Mouse (Mus musculus) B cell, adult 2 months (primary cell): ENCODE measurements around the gene Aqp1.

Source experiments
- DNase-seq, 2 experiments: peaks; one replicate each; pipeline ENCODE4 v3.0.0; 2022

Gene Aqp1

GRCm38 (mm10) chr6:55332100-55332772 lies 4.0 kb upstream of the Aqp1 start:
- no peak for DNase-seq

GRCm38 (mm10) chr6:55332773-55333109 lies 3.5 kb upstream of the Aqp1 start:
- DNase-seq, result no peak

GRCm38 (mm10) chr6:55337242-55337641 lies 1.0 kb downstream of the Aqp1 start:
- DNase-seq, result no peak

- DNase-seq, result no peak
These were observed 1.8 kb downstream of the Aqp1 start for GRCm38 (mm10) chr6:55338077-55338476.

GRCm38 (mm10) chr6:55338934-55339825 lies 2.9 kb downstream of the Aqp1 start:
- no peak for DNase-seq

GRCm38 (mm10) chr6:55341688-55342087 lies 5.5 kb downstream of the Aqp1 start:
- DNase-seq, result no peak

GRCm38 (mm10) chr6:55342328-55342727 lies 6.1 kb downstream of the Aqp1 start:
- no peak for DNase-seq

GRCm38 (mm10) chr6:55343446-55343845 lies 7.2 kb downstream of the Aqp1 start:
- no peak for DNase-seq

GRCm38 (mm10) chr6:55344291-55345016 lies 8.2 kb downstream of the Aqp1 start:
- DNase-seq, result no peak

- no peak for DNase-seq
These were observed 9.0 kb downstream of the Aqp1 start for GRCm38 (mm10) chr6:55345264-55345663.

- DNase-seq, result no peak
These were observed 10.3 kb downstream of the Aqp1 start for GRCm38 (mm10) chr6:55346491-55346890.

- no peak for DNase-seq
These were observed 11.7 kb downstream of the Aqp1 start for GRCm38 (mm10) chr6:55347711-55348571.

GRCm38 (mm10) chr6:55349231-55349630 lies 13.0 kb downstream of the Aqp1 start:
- DNase-seq, result no peak

- no peak for DNase-seq
These were observed 14.2 kb downstream of the Aqp1 start for GRCm38 (mm10) chr6:55350383-55350952.

- no peak for DNase-seq
These were observed 15.5 kb downstream of the Aqp1 start for GRCm38 (mm10) chr6:55351712-55352111.

- no peak for DNase-seq
These were observed 17.6 kb downstream of the Aqp1 start for GRCm38 (mm10) chr6:55353711-55354445.

GRCm38 (mm10) chr6:55354456-55355117 lies 18.4 kb downstream of the Aqp1 start:
- no peak for DNase-seq

- no peak for DNase-seq
These were observed 19.3 kb downstream of the Aqp1 start for GRCm38 (mm10) chr6:55355575-55355974.

GRCm38 (mm10) chr6:55356017-55356703 lies 19.9 kb downstream of the Aqp1 start:
- no peak for DNase-seq

GRCm38 (mm10) chr6:55356976-55357635 lies 20.9 kb downstream of the Aqp1 start:
- DNase-seq, result no peak
